Mouse (Mus musculus) cerebellum, adult 2 months (tissue): ENCODE results near the gene Fam162a. TPM values are rescaled to one million over a fixed set of nuclear protein-coding genes. Genes with fewer than 3 reads are reported as not detected.
"Not testable (repeated sequence)": the region's sequence is repeated elsewhere in the genome, so short reads cannot be mapped to it uniquely, and the experiment has no call there.

Experiments used
- DNase-seq, 2 experiments: peaks; one replicate each; pipeline ENCODE4 v3.0.0; 2021
- H3K27ac ChIP-seq: fragments of 200-500 bp; 2 replicates; pipeline ENCODE4 v1.5.1; 2012; ENCODE audit warnings: low read length, control low read depth, inconsistent platforms; ENCODE audit not compliant: insufficient read depth
- H3K27me3 ChIP-seq: fragments of 200-500 bp; 2 replicates; pipeline ENCODE4 v1.6.1; 2012; ENCODE audit warnings: inconsistent platforms, mild to moderate bottlenecking, low read length, moderate library complexity; ENCODE audit not compliant: control insufficient read depth, insufficient read depth
- H3K4me1 ChIP-seq: fragments of 200-500 bp; 2 replicates; pipeline ENCODE4 v1.6.1; 2011; ENCODE audit warnings: low read length; ENCODE audit not compliant: control insufficient read depth, insufficient read depth
- H3K4me3 ChIP-seq: fragments of 200-500 bp; replicated peaks from 2 replicates; pipeline ENCODE3; 2011; ENCODE audit warnings: mild to moderate bottlenecking, low read depth, low read length, control low read depth; ENCODE audit not compliant: insufficient read depth
- CTCF ChIP-seq: fragments of 200-500 bp; IDR thresholded peaks from 2 replicates; pipeline ENCODE4 v1.5.1; 2011; ENCODE audit warnings: low read depth, mild to moderate bottlenecking, control low read depth, low read length, moderate library complexity, borderline replicate concordance; ENCODE audit not compliant: insufficient read depth
- POLR2A ChIP-seq: fragments of 200-500 bp; IDR thresholded peaks from 2 replicates; pipeline ENCODE4 v1.6.1; 2011; ENCODE audit warnings: low read length, control low read depth, borderline replicate concordance; ENCODE audit not compliant: insufficient read depth
- WGBS: fragments of 180-500 bp; shearing (Covaris S2); methylation state at CpG from one replicate; pipeline ENCODE4 v1.1.7; 2018; 5-methylcytosine and 5-hydroxymethylcytosine counted together
- polyA plus RNA-seq: library from polyadenylated mRNA; depleted of rRNA; stranded (reverse); fragments of >200 nt; gene quantifications from 2 replicates; pipeline ENCODE4 v1.2.3, GENCODE M21; 2012; rRNA removed

Gene Fam162a
- polyA plus RNA-seq, 1 experiment = 166 TPM

DNA sequence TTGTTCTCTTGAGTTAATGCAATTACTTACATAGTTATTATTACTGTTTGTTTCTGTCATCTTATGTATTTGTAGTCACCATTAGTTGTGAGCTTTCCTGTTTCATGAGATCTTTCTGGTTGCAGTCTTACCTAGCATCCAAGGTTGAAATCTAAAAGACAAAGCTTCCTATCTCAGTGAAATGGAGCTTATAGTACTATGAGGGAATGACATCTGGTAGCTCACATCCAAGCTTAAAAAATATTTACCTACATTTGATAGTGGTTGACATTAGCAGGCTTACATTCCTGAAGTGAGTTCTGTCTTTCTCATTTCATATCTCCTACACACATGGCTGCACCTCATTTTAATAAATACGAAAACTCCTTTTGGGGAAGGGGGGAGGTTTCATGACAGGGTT lies 55.1 kb downstream of the Fam162a start:
- WGBS = 91% methylated on average over 1 of the region's 1 CpGs
- no peak for DNase-seq
- Histone ChIP-seq H3K4me1 (no peaks in the 10 kb centered on the region), H3K27me3 (no peaks in the 10 kb centered on the region), H3K4me3 (no peak overlapping the region), H3K27ac (no peak overlapping the region)
- TF ChIP-seq CTCF (no peak), POLR2A (no peak)

DNA sequence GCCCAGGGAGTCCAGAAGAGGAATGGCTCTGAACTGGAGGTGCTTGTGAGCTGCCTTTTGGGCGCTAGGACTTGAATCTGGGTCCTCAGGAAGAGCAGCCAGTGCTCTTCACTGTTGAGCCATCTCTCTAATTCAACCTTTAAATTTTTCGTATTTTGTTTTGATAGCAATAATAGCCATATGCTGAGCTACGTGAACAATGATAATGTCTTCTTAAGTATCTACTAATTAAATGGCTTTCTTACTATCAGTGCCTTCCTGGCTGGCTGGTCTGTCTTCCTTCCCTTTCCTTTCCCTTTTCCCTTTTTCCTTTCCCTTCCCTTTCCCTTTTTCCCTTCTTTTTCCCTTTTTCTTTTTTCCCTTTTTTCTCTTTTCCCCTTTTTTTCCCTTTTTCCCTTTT lies 63.0 kb downstream of the Fam162a start:
- DNase-seq = no peak
- WGBS = 94% methylated on average over 3 of the region's 3 CpGs
- no peaks in the 10 kb centered on the region for H3K27me3 ChIP-seq

DNA sequence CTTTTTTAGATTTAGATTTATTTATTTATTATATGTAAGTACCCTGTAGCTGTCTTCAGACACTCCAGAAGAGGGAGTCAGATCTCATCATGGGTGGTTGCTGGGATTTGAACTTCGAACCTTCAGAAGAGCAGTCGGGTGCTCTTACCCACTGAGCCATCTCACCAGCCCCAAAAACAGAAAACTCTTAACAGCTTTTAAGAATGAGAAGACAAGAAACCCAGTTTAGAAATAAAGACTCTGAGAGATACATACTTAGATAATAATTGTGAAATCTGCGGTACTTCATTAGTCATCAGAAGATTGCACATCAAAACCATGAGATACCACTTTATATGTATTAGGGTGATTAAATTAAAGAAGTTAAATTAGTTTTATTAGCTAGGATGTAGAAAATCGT lies 72.5 kb downstream of the Fam162a start:
- H3K4me1 ChIP-seq, H3K27ac ChIP-seq, DNase-seq, H3K27me3 ChIP-seq, H3K4me3 ChIP-seq: not testable (repeated sequence)
- 94% methylated on average over 4 of the region's 4 CpGs for WGBS

More for the DNA sequence above, 63.0 kb downstream of the Fam162a start:
- Histone ChIP-seq H3K27ac (no peak overlapping the region), H3K4me3 (no peak overlapping the region), H3K4me1 (no peaks in the 10 kb centered on the region)
- TF ChIP-seq CTCF = no peak
- no peak for TF ChIP-seq POLR2A

Other genes starting within 250 kb of the Fam162a start
- gene Parp14, start 200.1 kb downstream of the Fam162a start, polyA plus RNA-seq = 1.2 TPM in 2 replicates
- 2.6 and 2.9 TPM in 2 replicates for gene Parp9, start 133.1 kb downstream of the Fam162a start, polyA plus RNA-seq
- gene Dtx3l, start 132.4 kb downstream of the Fam162a start, polyA plus RNA-seq = 2.2 and 2.5 TPM in 2 replicates
- 46.2 and 46.6 TPM in 2 replicates for gene Kpna1, start 92.8 kb downstream of the Fam162a start, polyA plus RNA-seq
- 5.1 and 6.4 TPM in 2 replicates for gene Wdr5b, start 30.4 kb downstream of the Fam162a start, polyA plus RNA-seq
- 19.2 and 20.5 TPM in 2 replicates for gene Ccdc58, start 91 bp upstream of the Fam162a start, polyA plus RNA-seq
- not detected in 2 replicates for gene Csta1, start 59.6 kb upstream of the Fam162a start, polyA plus RNA-seq
- gene Stfa2l1, start 85.2 kb upstream of the Fam162a start, polyA plus RNA-seq = not detected in 2 replicates
- not detected in 2 replicates for gene Gm5483, start 112.6 kb upstream of the Fam162a start, polyA plus RNA-seq
- gene Gm5416, start 138.8 kb upstream of the Fam162a start, polyA plus RNA-seq = not detected in 2 replicates
- not detected in 2 replicates for gene 2010005H15Rik, start 149.9 kb upstream of the Fam162a start, polyA plus RNA-seq
- gene Stfa1, start 205.4 kb upstream of the Fam162a start, polyA plus RNA-seq = not detected in 2 replicates